8 mouse cellular contexts compared by ENCODE assay signal in genomic region chr16:56717224-56718200, GRCm38 (mm10). TPM values are rescaled to one million over a fixed set of nuclear protein-coding genes. Genes with fewer than 3 reads are reported as not detected.
DNase-seq lines count a peak whose midpoint lies in the region; ATAC-seq lines count a peak whose summit lies in the region.

Gene Tfg (minus strand): TSS chr16:56717450.

- peak; percentile 100 for DNase-seq in Muller cell, postnatal 12 days (ENCODE audit: inconsistent ontology term)
- DNase-seq in cerebellum, adult 9-11 months: peak; percentile 100
- peak; percentile 97 to 99 for DNase-seq in frontal cortex, adult 2 months (ENCODE audit: extremely low spot score in 1 of 2, low spot score in 1 of 2)
- DNase-seq in hindbrain, embryonic 11.5 days (ENCODE audit: low spot score): peak; percentile 100
- peak; percentile 99 for DNase-seq in layer of hippocampus, postnatal 10 days (ENCODE audit: low spot score in 2 of 2)
- peak; percentile 100 for DNase-seq in lung, postnatal 10 days
- DNase-seq in ovary, postnatal 36 days (ENCODE audit: low spot score): peak; percentile 99
- DNase-seq in thymus, postnatal 25 days: peak; percentile 97

- peak within 1 kb of the TSS; percentile 87 for H3K9ac ChIP-seq in hindbrain, embryonic 11.5 days (ENCODE audit: low read depth, low read length)

- peak within 1 kb of the TSS; percentile 86 for H3K4me3 ChIP-seq in hindbrain, embryonic 11.5 days (ENCODE audit: low read depth, low read length)

- H3K27ac ChIP-seq in hindbrain, embryonic 11.5 days (ENCODE audit: low read depth, low read length): peak within 1 kb of the TSS; percentile 99

- no peaks in the 10 kb centered on the region for H3K36me3 ChIP-seq in hindbrain, embryonic 11.5 days (ENCODE audit: control insufficient read depth, insufficient read depth, low read length)

- under 1% methylated on average over 59 of the region's 62 CpGs for WGBS in hindbrain, embryonic 11.5 days

- H3K27me3 ChIP-seq in hindbrain, embryonic 11.5 days (ENCODE audit: control insufficient read depth, insufficient read depth, low read length): no peaks in the 10 kb centered on the region

- no peaks in the 10 kb centered on the region for H3K9me3 ChIP-seq in hindbrain, embryonic 11.5 days (ENCODE audit: control insufficient read depth, low read length)

- H3K4me2 ChIP-seq in hindbrain, embryonic 11.5 days (replicated peaks; ENCODE audit: low read depth, low read length): peak within 1 kb of the TSS; percentile 73

- peak; percentile 97 for ATAC-seq in hindbrain, embryonic 11.5 days (ENCODE audit: low FRiP score)

- H3K4me1 ChIP-seq in hindbrain, embryonic 11.5 days (replicated peaks; ENCODE audit: control insufficient read depth, insufficient read depth, low read length): 0 out of 2 replicates have a peak, but pooled peaks cover 3% of the 10 kb centered on the region

RNA-seq across cellular contexts. Expression of gene Tfg, which starts in this region (rescaled TPM):
- 68.5 and 82.5 TPM in 2 replicates for polyA plus RNA-seq in frontal cortex, adult 2 months (2012; rRNA removed)
- polyA plus RNA-seq in hindbrain, embryonic 11.5 days (2014; fragmentation: Nextera tagmentation; extraction: Ambion mirVana): 227 TPM in 2 replicates
- 10 to 100 TPM; 74.4 to 80.2 TPM for total RNA-seq in layer of hippocampus, postnatal 10 days (2021)

Comparison
In these comparisons a context has a peak if more than half of its experiments do, and no peak if none do; other contexts are left out.
1. Peak in every context shown above with its lines: DNase-seq, ATAC-seq, H3K4me3 ChIP-seq and H3K27ac ChIP-seq.